Mouse (Mus musculus): ENCODE results near the gene Arntl2. TPM values are rescaled to one million over a fixed set of nuclear protein-coding genes. Genes with fewer than 3 reads are reported as not detected.

The Arntl2 gene
- polyA plus RNA-seq, 1 experiment from 2014 or later = 1.5 TPM

- 82% methylated on average over 4 of the region's 4 CpGs for WGBS
- Histone ChIP-seq H3K27me3 (ENCODE audit: insufficient read depth, poor library complexity, severe bottlenecking) (no peaks in the 10 kb centered on the region), H3K27ac (no peak overlapping the region), H3K36me3 (no peaks in the 10 kb centered on the region), H3K4me3 (no peak overlapping the region), H3K4me1 (replicated peaks) (no peaks in the 10 kb centered on the region), H3K9me3 (no peaks in the 10 kb centered on the region)
- no peak for DNase-seq (ENCODE audit: low spot score)
Observed at GRCm38 (mm10) chr6:146865701-146866100, 69.8 kb downstream of the Arntl2 start.

GRCm38 (mm10) chr6:146871975-146872374 lies 76.1 kb downstream of the Arntl2 start:
- Histone ChIP-seq H3K4me3 (no peak overlapping the region), H3K27me3 (ENCODE audit: insufficient read depth, poor library complexity, severe bottlenecking) (no peaks in the 10 kb centered on the region), H3K36me3 (no peaks in the 10 kb centered on the region), H3K4me1 (replicated peaks) (no peaks in the 10 kb centered on the region), H3K9me3 (peaks cover 5% of the 10 kb centered on the region), H3K27ac (no peak overlapping the region)
- 91% methylated on average over 4 of the region's 4 CpGs for WGBS
- DNase-seq (ENCODE audit: low spot score) = no peak

GRCm38 (mm10) chr6:146874415-146874814 lies 78.6 kb downstream of the Arntl2 start:
- no peaks in the 10 kb centered on the region for H3K36me3 ChIP-seq
- H3K4me3 ChIP-seq = no peak overlapping the region
- H3K4me1 ChIP-seq (replicated peaks) = peaks cover 8% of the 10 kb centered on the region
- 83% methylated on average over 6 of the region's 6 CpGs for WGBS
- no peak overlapping the region for H3K27ac ChIP-seq
- no peak for DNase-seq (ENCODE audit: low spot score)
- H3K9me3 ChIP-seq = peaks cover 11% of the 10 kb centered on the region
- H3K27me3 ChIP-seq (ENCODE audit: insufficient read depth, poor library complexity, severe bottlenecking) = no peaks in the 10 kb centered on the region

GRCm38 (mm10) chr6:146876820-146877219 lies 81.0 kb downstream of the Arntl2 start:
- Histone ChIP-seq H3K4me1 (replicated peaks) (peaks cover 11% of the 10 kb centered on the region), H3K36me3 (no peaks in the 10 kb centered on the region), H3K9me3 (peaks cover 11% of the 10 kb centered on the region), H3K27ac (no peak overlapping the region), H3K27me3 (ENCODE audit: insufficient read depth, poor library complexity, severe bottlenecking) (no peaks in the 10 kb centered on the region), H3K4me3 (no peak overlapping the region)
- DNase-seq (ENCODE audit: low spot score) = no peak
- 92% methylated on average over 2 of the region's 2 CpGs for WGBS

GRCm38 (mm10) chr6:146877425-146878045 lies 81.7 kb downstream of the Arntl2 start:
- Histone ChIP-seq H3K4me3 (no peak overlapping the region), H3K9me3 (peaks cover 11% of the 10 kb centered on the region), H3K36me3 (no peaks in the 10 kb centered on the region), H3K4me1 (replicated peaks) (peaks cover 11% of the 10 kb centered on the region), H3K27ac (no peak overlapping the region), H3K27me3 (ENCODE audit: insufficient read depth, poor library complexity, severe bottlenecking) (no peaks in the 10 kb centered on the region)
- no peak for DNase-seq (ENCODE audit: low spot score)
- 93% methylated on average over 12 of the region's 12 CpGs for WGBS

GRCm38 (mm10) chr6:146878926-146879325 lies 83.1 kb downstream of the Arntl2 start:
- H3K27me3 ChIP-seq (ENCODE audit: insufficient read depth, poor library complexity, severe bottlenecking) = no peaks in the 10 kb centered on the region
- H3K4me1 ChIP-seq (replicated peaks) = peaks cover 11% of the 10 kb centered on the region
- DNase-seq (ENCODE audit: low spot score) = no peak
- no peak overlapping the region for H3K27ac ChIP-seq
- no peak overlapping the region for H3K4me3 ChIP-seq
- peaks cover 11% of the 10 kb centered on the region for H3K9me3 ChIP-seq
- WGBS = 50% methylated on average over 10 of the region's 10 CpGs
- H3K36me3 ChIP-seq = no peaks in the 10 kb centered on the region

GRCm38 (mm10) chr6:146879856-146880255 lies 84.0 kb downstream of the Arntl2 start:
- Histone ChIP-seq H3K27me3 (ENCODE audit: insufficient read depth, poor library complexity, severe bottlenecking) (no peaks in the 10 kb centered on the region), H3K4me1 (replicated peaks) (peaks cover 18% of the 10 kb centered on the region), H3K9me3 (peaks cover 11% of the 10 kb centered on the region), H3K27ac (no peak overlapping the region), H3K36me3 (no peaks in the 10 kb centered on the region), H3K4me3 (no peak overlapping the region)
- DNase-seq (ENCODE audit: low spot score) = no peak
- WGBS = 90% methylated on average over 9 of the region's 9 CpGs

- Histone ChIP-seq H3K4me3 (no peak overlapping the region), H3K27ac (no peak overlapping the region), H3K36me3 (no peaks in the 10 kb centered on the region), H3K27me3 (ENCODE audit: insufficient read depth, poor library complexity, severe bottlenecking) (no peaks in the 10 kb centered on the region), H3K4me1 (replicated peaks) (peaks cover 22% of the 10 kb centered on the region), H3K9me3 (peaks cover 11% of the 10 kb centered on the region)
- WGBS = 83% methylated on average over 4 of the region's 4 CpGs
- DNase-seq (ENCODE audit: low spot score) = no peak
Observed at GRCm38 (mm10) chr6:146880296-146880695, 84.4 kb downstream of the Arntl2 start.

- Histone ChIP-seq H3K27ac (no peak overlapping the region), H3K4me3 (no peak overlapping the region), H3K9me3 (peaks cover 5% of the 10 kb centered on the region), H3K4me1 (replicated peaks) (peaks cover 38% of the 10 kb centered on the region), H3K36me3 (no peaks in the 10 kb centered on the region), H3K27me3 (ENCODE audit: insufficient read depth, poor library complexity, severe bottlenecking) (no peaks in the 10 kb centered on the region)
- no peak for DNase-seq (ENCODE audit: low spot score)
- WGBS = 70% methylated on average over 13 of the region's 13 CpGs
Observed at GRCm38 (mm10) chr6:146881896-146882770, 86.3 kb downstream of the Arntl2 start.

Other genes starting within 250 kb of the Arntl2 start
- 68.2 and 78.5 TPM in 2 replicates for gene Fgfr1op2, start 218.9 kb upstream of the Arntl2 start, polyA plus RNA-seq (2016; fragmentation: Nextera tagmentation; extraction: Ambion mirVana)
- gene Ints13, start 218.2 kb upstream of the Arntl2 start, polyA plus RNA-seq (2016; fragmentation: Nextera tagmentation; extraction: Ambion mirVana) = 71.8 and 86.4 TPM in 2 replicates
- gene Med21, start 153.5 kb upstream of the Arntl2 start, polyA plus RNA-seq (2016; fragmentation: Nextera tagmentation; extraction: Ambion mirVana) = 132 and 133 TPM in 2 replicates
- gene Tm7sf3, start 153.2 kb upstream of the Arntl2 start, polyA plus RNA-seq (2016; fragmentation: Nextera tagmentation; extraction: Ambion mirVana) = 23.0 and 25.7 TPM in 2 replicates
- 18.0 and 23.0 TPM in 2 replicates for gene Stk38l, start 71.1 kb upstream of the Arntl2 start, polyA plus RNA-seq (2016; fragmentation: Nextera tagmentation; extraction: Ambion mirVana)
- gene Smco2, start 54.0 kb downstream of the Arntl2 start, polyA plus RNA-seq (2016; fragmentation: Nextera tagmentation; extraction: Ambion mirVana) = not detected in 2 replicates
- gene Ppfibp1, start 92.4 kb downstream of the Arntl2 start, polyA plus RNA-seq (2016; fragmentation: Nextera tagmentation; extraction: Ambion mirVana) = 26.8 and 34.0 TPM in 2 replicates
- 0.14 and 0.32 TPM in 2 replicates for gene 1700034J05Rik, start 158.4 kb downstream of the Arntl2 start, polyA plus RNA-seq (2016; fragmentation: Nextera tagmentation; extraction: Ambion mirVana)
- gene Rep15, start 236.5 kb downstream of the Arntl2 start, polyA plus RNA-seq (2016; fragmentation: Nextera tagmentation; extraction: Ambion mirVana) = 0.50 and 0.97 TPM in 2 replicates
- 104 and 106 TPM in 2 replicates for gene Mrps35, start 246.7 kb downstream of the Arntl2 start, polyA plus RNA-seq (2016; fragmentation: Nextera tagmentation; extraction: Ambion mirVana)

All from hindbrain, embryonic 10.5 days (tissue).